Mouse (Mus musculus) midbrain, embryonic 13.5 days (tissue): ENCODE results near the gene Ptbp2. TPM values are rescaled to one million over a fixed set of nuclear protein-coding genes. Genes with fewer than 3 reads are reported as not detected.

ENCODE experiments used
- ATAC-seq: fragments of 200-750 bp; cut with Nextera tagmentation; 2 replicates; pipeline ENCODE4 v1.8.0; 2017; ENCODE audit warnings: mild to moderate bottlenecking, moderate TSS enrichment, moderate library complexity
- H3K27ac ChIP-seq: fragments of 300-500 bp; sonication (generic); 2 replicates; pipeline ENCODE4 v1.5.1; 2015; ENCODE audit warnings: inconsistent platforms, mild to moderate bottlenecking, moderate library complexity
- H3K27me3 ChIP-seq: fragments of 300-500 bp; sonication (generic); 2 replicates; pipeline ENCODE4 v1.6.1; 2015; ENCODE audit warnings: mild to moderate bottlenecking, inconsistent platforms
- H3K36me3 ChIP-seq: fragments of 300-500 bp; sonication (generic); 2 replicates; pipeline ENCODE4 v1.6.1; 2015; ENCODE audit warnings: mild to moderate bottlenecking, inconsistent platforms
- H3K4me1 ChIP-seq: fragments of 300-500 bp; sonication (generic); replicated peaks from 2 replicates; pipeline ENCODE4 v1.6.1; 2015; ENCODE audit warnings: inconsistent platforms
- H3K4me2 ChIP-seq: fragments of 300-500 bp; sonication (generic); replicated peaks from 2 replicates; pipeline ENCODE4 v1.6.1; 2015; ENCODE audit warnings: moderate library complexity, mild to moderate bottlenecking, inconsistent platforms
- H3K4me3 ChIP-seq: fragments of 300-500 bp; sonication (generic); replicated peaks from 2 replicates; pipeline ENCODE4 v1.5.1; 2015; ENCODE audit warnings: mild to moderate bottlenecking, inconsistent platforms
- H3K9ac ChIP-seq: fragments of 300-500 bp; sonication (generic); replicated peaks from 2 replicates; pipeline ENCODE4 v1.6.1; 2015; ENCODE audit warnings: mild to moderate bottlenecking, inconsistent platforms
- H3K9me3 ChIP-seq: fragments of 300-500 bp; sonication (generic); 2 replicates; pipeline ENCODE4 v1.6.1; 2016; ENCODE audit warnings: mild to moderate bottlenecking, inconsistent platforms
- WGBS: fragments of 180-500 bp; shearing (Covaris S2); methylation state at CpG from one replicate; pipeline ENCODE4 v1.1.7; 2015; 5-methylcytosine and 5-hydroxymethylcytosine counted together
- polyA plus RNA-seq: library from polyadenylated mRNA; unstranded; fragments of >200 nt; fragmentation: Nextera tagmentation; extraction: Ambion mirVana; gene quantifications from 2 replicates; pipeline ENCODE4 v1.2.1, GENCODE M21; 2015

The Ptbp2 gene
- polyA plus RNA-seq = 324 and 347 TPM in 2 replicates

GRCm38 (mm10) chr3:119784366-119784765, at the start of gene Ptbp2:
Ptbp2 (minus strand) TSS chr3:119784466.
- Histone ChIP-seq H3K4me1 (peaks cover 10% of the 10 kb centered on the region), H3K9me3 (no peaks in the 10 kb centered on the region), H3K27me3 (no peaks in the 10 kb centered on the region), H3K9ac (peak within 1 kb of the TSS; percentile 100), H3K4me3 (peak within 1 kb of the TSS; percentile 92), H3K36me3 (no peaks in the 10 kb centered on the region; the same call in 1 of the 2 replicates), H3K4me2 (peak within 1 kb of the TSS; percentile 80), H3K27ac (peak within 1 kb of the TSS; percentile 100)
- ATAC-seq = no peak
- 90% methylated on average over 4 of the region's 4 CpGs for WGBS

DNA sequence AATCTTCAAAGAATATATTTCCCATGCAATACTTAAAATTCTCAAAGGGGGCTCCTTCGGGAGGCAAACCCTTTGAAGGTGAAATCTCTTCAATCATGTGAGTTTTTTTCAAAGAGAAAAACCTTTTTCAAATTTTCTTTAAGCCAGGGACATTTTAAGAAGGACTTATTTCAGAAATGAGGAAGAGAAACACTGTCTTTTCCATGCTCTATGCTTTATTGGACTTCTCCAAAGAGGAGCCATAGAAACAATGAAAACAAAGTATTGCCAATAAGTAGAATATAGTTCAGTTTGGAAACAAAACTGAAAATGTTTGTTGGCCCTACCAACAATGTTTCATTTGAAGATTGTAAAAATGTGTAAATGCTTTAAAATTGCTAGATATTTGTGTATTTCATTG, 30.4 kb upstream of the Ptbp2 start:
- H3K27me3 ChIP-seq = no peaks in the 10 kb centered on the region
- no peak overlapping the region for H3K4me2 ChIP-seq
- H3K27ac ChIP-seq = no peak overlapping the region
- WGBS = 55% methylated on average over 1 of the region's 1 CpGs
- no peak overlapping the region for H3K9ac ChIP-seq
- no peaks in the 10 kb centered on the region for H3K4me1 ChIP-seq
- no peak overlapping the region for H3K4me3 ChIP-seq
- H3K9me3 ChIP-seq = no peaks in the 10 kb centered on the region; the same call in 1 of the 2 replicates
- no peaks in the 10 kb centered on the region for H3K36me3 ChIP-seq
- no peak for ATAC-seq

DNA sequence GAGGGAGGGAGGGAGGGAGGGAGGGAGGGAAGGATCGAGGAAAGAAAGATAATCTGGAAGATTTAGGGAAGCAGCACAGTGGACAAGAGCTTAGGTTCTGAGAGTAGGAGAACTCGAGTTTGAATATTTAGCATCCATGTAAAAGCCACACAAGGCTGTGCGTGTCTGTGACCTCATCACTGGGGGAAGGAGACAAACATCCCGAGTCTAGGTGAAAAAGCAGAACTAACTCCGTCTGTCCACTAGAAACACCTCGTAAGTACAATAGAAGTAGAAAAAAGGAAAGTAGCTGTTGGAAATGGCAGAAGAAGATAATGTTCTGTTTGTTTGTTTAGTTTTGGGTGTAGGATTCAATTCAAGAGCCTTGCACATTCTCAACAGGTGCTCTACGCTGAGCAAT, 21.9 kb upstream of the Ptbp2 start:
- no peak for ATAC-seq
- WGBS = 75% methylated on average over 7 of the region's 7 CpGs
- no peaks in the 10 kb centered on the region for H3K27me3 ChIP-seq

GRCm38 (mm10) chr3:119794677-119795365, 10.6 kb upstream of the Ptbp2 start:
- no peak overlapping the region for H3K4me2 ChIP-seq
- no peaks in the 10 kb centered on the region for H3K4me1 ChIP-seq
- H3K4me3 ChIP-seq = no peak overlapping the region
- no peak overlapping the region for H3K9ac ChIP-seq
- WGBS = 77% methylated on average over 9 of the region's 9 CpGs
- H3K27me3 ChIP-seq = no peaks in the 10 kb centered on the region
- no peaks in the 10 kb centered on the region for H3K36me3 ChIP-seq
- H3K27ac ChIP-seq = no peak overlapping the region
- H3K9me3 ChIP-seq = peaks cover 8% of the 10 kb centered on the region
- no peak for ATAC-seq

More for the DNA sequence above, 21.9 kb upstream of the Ptbp2 start:
- no peaks in the 10 kb centered on the region for H3K36me3 ChIP-seq
- no peaks in the 10 kb centered on the region for H3K9me3 ChIP-seq
- no peak overlapping the region for H3K9ac ChIP-seq
- H3K27ac ChIP-seq = no peak overlapping the region
- H3K4me1 ChIP-seq = no peaks in the 10 kb centered on the region
- no peak overlapping the region for H3K4me2 ChIP-seq
- no peak overlapping the region for H3K4me3 ChIP-seq

DNA sequence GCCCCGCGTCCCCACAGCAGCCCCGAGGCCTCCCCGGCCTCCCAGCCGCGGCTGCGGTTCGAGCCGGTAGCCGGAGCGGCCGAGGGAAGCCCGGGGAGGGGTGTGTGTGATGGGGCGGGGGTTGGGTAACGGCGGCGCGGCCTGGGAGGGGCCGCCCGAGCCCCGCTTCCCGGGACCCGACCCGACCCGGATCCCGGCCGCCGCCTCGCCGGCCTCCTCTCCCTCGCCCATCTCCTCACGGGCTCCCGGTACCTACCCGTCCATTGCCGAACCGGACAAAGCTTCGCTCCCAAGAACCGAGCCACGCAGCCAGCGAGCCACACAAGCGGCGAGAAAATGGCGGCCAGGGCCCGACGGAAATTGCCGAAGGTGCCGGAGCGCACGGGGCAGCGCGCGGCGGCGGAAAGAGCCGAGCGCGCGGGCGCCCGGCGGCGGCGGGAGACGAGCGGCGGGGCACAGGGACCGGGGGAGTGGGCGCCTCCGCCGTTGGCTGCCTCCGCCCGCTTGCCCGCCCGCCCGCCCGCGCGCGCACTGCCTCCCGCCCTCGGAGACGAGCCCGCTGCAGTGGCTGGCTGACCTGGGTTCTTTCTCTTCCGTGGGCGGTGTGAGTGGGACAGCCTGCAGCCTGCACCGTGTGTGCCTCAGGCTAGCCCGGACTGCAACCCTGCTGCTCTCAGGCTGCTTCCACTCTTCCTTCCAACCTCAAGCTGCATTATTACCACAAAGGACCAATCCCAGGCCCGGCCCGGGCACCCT, 1.1 kb downstream of the Ptbp2 start:
- WGBS = 1% methylated on average over 76 of the region's 89 CpGs

DNA sequence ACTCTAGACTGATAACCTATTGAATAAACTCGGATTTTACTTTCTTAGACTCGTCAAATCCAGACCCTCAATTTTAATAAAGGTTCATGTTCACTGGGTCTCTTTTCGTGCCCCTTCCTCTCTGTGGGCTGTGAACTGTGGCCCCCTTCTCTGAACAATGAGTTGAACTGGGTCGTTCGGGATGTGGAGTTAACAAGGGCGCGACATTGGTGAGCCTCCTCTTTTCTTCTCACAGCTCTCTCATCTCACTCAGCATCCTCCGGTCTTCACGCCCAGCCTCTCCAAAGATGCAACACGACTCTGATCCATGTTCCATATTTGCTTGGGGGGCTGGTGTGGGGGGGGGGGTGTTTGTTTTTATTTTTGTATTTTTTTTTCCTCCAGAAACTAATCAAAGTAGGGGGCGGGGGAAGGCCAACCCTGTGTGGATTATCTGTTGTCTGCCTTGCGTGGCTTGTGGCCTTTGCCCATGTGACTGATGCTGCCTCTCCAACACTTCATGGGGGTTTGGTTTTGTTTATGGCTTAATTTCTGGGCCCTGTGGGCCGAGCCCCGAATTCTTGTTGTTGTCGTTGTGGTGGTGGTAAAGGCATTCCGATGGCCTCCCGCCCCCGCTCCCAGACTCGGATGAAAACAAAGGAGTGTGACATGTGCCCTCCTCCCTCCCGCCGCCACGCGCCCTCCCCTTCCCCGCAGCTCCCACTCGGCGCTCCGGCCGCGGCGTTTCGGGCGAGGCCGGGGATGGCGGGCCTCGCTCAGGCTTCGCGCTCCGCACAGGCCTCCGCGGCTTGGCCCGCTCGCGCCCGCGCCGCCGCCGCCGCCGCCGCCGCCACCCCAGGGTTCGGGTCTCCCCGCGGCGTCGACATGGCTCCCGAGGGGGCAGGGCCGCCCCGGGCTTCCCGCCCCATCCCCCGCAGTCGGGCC, 2.0 kb downstream of the Ptbp2 start:
- Histone ChIP-seq H3K9ac (peak overlapping the region; percentile 100), H3K4me3 (peak overlapping the region; percentile 92), H3K27me3 (no peaks in the 10 kb centered on the region), H3K27ac (peak overlapping the region; percentile 100), H3K9me3 (no peaks in the 10 kb centered on the region), H3K4me1 (peaks cover 26% of the 10 kb centered on the region), H3K4me2 (peak overlapping the region; percentile 80), H3K36me3 (peaks cover 3% of the 10 kb centered on the region; the same call in 1 of the 2 replicates)
- WGBS = under 1% methylated on average over 60 of the region's 63 CpGs
- ATAC-seq = peak; percentile 75

More for the DNA sequence above, 1.1 kb downstream of the Ptbp2 start:
- peak overlapping the region; percentile 92 for H3K4me3 ChIP-seq
- H3K27ac ChIP-seq = peak overlapping the region; percentile 100
- peaks cover 22% of the 10 kb centered on the region for H3K4me1 ChIP-seq
- ATAC-seq = peak; percentile 96
- peak overlapping the region; percentile 80 for H3K4me2 ChIP-seq
- peaks cover 3% of the 10 kb centered on the region; the same call in 1 of the 2 replicates for H3K36me3 ChIP-seq
- H3K9me3 ChIP-seq = no peaks in the 10 kb centered on the region
- H3K9ac ChIP-seq = peak overlapping the region; percentile 100
- H3K27me3 ChIP-seq = no peaks in the 10 kb centered on the region

DNA sequence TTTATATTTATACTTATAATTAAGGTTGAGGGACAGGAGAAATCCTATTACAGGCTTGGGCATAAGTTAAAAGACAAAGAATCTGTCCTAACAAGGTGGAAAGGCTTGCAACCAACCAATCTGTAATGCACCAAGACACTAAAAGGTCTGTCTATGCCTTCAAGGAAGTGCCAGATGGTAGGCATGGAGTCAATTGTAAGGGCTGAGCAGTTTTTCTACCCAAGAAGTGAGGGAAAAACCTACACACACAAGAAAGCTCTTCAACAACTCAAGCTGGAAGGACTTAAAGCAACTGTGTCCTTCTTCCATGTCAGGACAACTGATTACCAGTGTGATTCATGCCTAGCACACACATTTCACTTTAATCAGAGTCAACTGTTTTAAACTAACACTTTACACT, 3.4 kb downstream of the Ptbp2 start:
- Histone ChIP-seq H3K4me2 (peak overlapping the region; percentile 80), H3K4me3 (peak overlapping the region; percentile 92), H3K9ac (peak overlapping the region; percentile 45; the same call in 1 of the 2 replicates), H3K36me3 (peaks cover 6% of the 10 kb centered on the region; the same call in 1 of the 2 replicates), H3K27me3 (no peaks in the 10 kb centered on the region), H3K9me3 (no peaks in the 10 kb centered on the region), H3K27ac (peak overlapping the region; percentile 48; the same call in 1 of the 2 replicates), H3K4me1 (peaks cover 38% of the 10 kb centered on the region)
- no peak for ATAC-seq

- Histone ChIP-seq H3K4me3 (peak overlapping the region; percentile 11; the same call in 1 of the 2 replicates), H3K27me3 (no peaks in the 10 kb centered on the region), H3K4me2 (peak overlapping the region; percentile 42; the same call in 1 of the 2 replicates), H3K27ac (no peak overlapping the region), H3K9ac (no peak overlapping the region), H3K4me1 (peaks cover 38% of the 10 kb centered on the region), H3K9me3 (no peaks in the 10 kb centered on the region), H3K36me3 (peaks cover 7% of the 10 kb centered on the region; the same call in 1 of the 2 replicates)
- ATAC-seq = no peak
- 95% methylated on average over 1 of the region's 1 CpGs for WGBS
Measured at GRCm38 (mm10) chr3:119779261-119779660, 5.0 kb downstream of the Ptbp2 start.

GRCm38 (mm10) chr3:119778431-119778830, 5.8 kb downstream of the Ptbp2 start:
- no peak overlapping the region for H3K4me3 ChIP-seq
- H3K36me3 ChIP-seq = peaks cover 7% of the 10 kb centered on the region; the same call in 1 of the 2 replicates
- no peaks in the 10 kb centered on the region for H3K27me3 ChIP-seq
- no peak overlapping the region for H3K27ac ChIP-seq
- no peak overlapping the region for H3K9ac ChIP-seq
- 61% methylated on average over 2 of the region's 2 CpGs for WGBS
- H3K4me2 ChIP-seq = peak overlapping the region; percentile 7; the same call in 1 of the 2 replicates
- H3K4me1 ChIP-seq = peaks cover 38% of the 10 kb centered on the region
- no peaks in the 10 kb centered on the region for H3K9me3 ChIP-seq
- ATAC-seq = no peak

DNA sequence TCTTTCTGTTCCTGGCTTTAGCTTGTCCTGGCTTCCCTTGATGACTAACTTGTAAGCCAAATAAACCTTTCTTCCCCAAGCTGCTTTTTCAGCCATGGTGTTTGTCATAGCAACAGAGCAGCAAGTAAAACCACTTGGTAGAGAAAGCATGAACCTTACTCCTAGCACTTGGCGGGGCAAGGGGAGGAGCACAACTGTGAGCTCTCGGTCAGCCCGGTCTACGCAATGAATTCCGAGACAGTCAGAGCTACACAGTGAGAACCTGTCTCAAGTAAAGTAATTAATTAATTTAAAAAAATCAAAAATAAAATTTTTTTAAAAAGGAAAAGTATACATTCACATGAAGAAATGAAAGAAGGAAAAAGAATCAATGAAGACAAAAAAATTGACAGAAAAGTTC, 8.1 kb downstream of the Ptbp2 start:
- Histone ChIP-seq H3K4me3 (no peak overlapping the region), H3K36me3 (peaks cover 7% of the 10 kb centered on the region; the same call in 1 of the 2 replicates), H3K9ac (no peak overlapping the region), H3K4me1 (peaks cover 38% of the 10 kb centered on the region), H3K27ac (no peak overlapping the region), H3K4me2 (no peak overlapping the region), H3K27me3 (no peaks in the 10 kb centered on the region), H3K9me3 (no peaks in the 10 kb centered on the region)
- WGBS = 91% methylated on average over 5 of the region's 5 CpGs
- 0 out of 2 replicates have a peak, but pooled peaks have one; percentile 63 for ATAC-seq

GRCm38 (mm10) chr3:119772789-119773188, 11.5 kb downstream of the Ptbp2 start:
- Histone ChIP-seq H3K4me3 (no peak overlapping the region), H3K27me3 (no peaks in the 10 kb centered on the region), H3K36me3 (peaks cover 7% of the 10 kb centered on the region; the same call in 1 of the 2 replicates), H3K4me1 (peaks cover 14% of the 10 kb centered on the region), H3K9ac (no peak overlapping the region), H3K9me3 (no peaks in the 10 kb centered on the region), H3K27ac (no peak overlapping the region), H3K4me2 (no peak overlapping the region)
- 95% methylated on average over 2 of the region's 2 CpGs for WGBS
- no peak for ATAC-seq
